Mouse (Mus musculus): ENCODE data around the gene 4921536K21Rik.

DNA sequence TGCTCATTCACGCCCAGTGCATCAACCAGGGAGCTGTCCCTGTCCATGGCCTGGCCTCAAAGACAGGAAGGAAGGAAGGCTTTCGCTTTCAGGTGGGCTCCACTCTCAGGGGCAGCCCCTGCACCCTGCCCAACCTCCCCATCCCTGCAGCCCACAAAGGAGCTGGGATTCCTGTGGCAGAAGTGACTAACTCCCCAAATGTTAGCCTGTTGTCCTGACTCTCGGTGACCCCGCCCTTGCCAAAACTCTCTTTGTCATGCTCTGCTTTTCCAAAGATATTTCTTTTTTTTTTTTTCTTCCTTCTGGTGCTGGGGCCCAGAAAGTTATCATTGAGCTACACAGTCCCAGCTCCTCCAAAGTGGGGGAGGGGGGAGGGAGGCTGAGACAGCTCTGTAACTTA lies 14.3 kb upstream of the 4921536K21Rik start:
- TF ChIP-seq CTCF (IDR thresholded peaks at IDR 0.05; ENCODE audit: control insufficient read depth, insufficient read depth, insufficient read length) (no peak), USF1 (IDR thresholded peaks at IDR 0.05; ENCODE audit: low read depth) (no peak), MYOG (IDR thresholded peaks at IDR 0.05; ENCODE audit: control insufficient read depth, extremely low read depth, insufficient read length) (no peak), MAX (IDR thresholded peaks at IDR 0.05) (no peak), FOSL1 (IDR thresholded peaks at IDR 0.05; ENCODE audit: insufficient read depth, low read length, poor library complexity, severe bottlenecking) (no peak), MYOD1 (IDR thresholded peaks at IDR 0.05; ENCODE audit: control insufficient read depth, insufficient read length, low read depth) (no peak), CEBPB (IDR thresholded peaks at IDR 0.05; ENCODE audit: low read depth) (no peak)

All from C2C12 (cell line).